Mouse (Mus musculus): ENCODE measurements at regions not wholly inside any gene's neighbourhood (a gene's known extent, or its start where the extent isn't known, plus 50 kb on each side); places are given as distances from the start of the nearest gene placed in this dataset.

DNA sequence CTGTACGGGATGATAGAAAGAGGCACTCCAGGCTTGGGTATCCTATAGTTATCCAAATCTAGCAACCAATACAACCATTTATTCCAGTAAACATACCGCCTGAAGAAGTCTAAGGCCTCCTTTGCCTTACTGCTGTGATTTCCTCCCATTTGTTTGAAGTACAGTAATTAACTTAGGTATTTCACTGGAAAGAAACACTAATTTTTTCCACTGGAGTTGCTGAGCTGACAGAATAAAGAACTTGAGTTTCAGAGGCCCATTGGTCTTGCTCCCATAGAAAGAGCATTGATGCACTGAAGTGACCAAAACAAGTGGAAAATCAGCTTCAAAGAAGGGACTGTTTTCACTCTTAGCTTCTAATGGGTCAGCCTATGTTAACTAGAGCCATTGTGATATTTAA, 1100.8 kb upstream of the Gm7489 start:
- Histone ChIP-seq H3K36me3 (no peaks in the 10 kb centered on the region), H3K27me3 (no peaks in the 10 kb centered on the region), H3K27ac (no peak overlapping the region), H3K9ac (no peak overlapping the region), H3K4me1 (replicated peaks) (no peaks in the 10 kb centered on the region), H3K4me2 (no peak overlapping the region), H3K9me3 (replicated peaks) (no peaks in the 10 kb centered on the region), H3K4me3 (no peak overlapping the region)
- WGBS: 89% methylated on average over 2 of the region's 2 CpGs
- ATAC-seq (replicated peaks; ENCODE audit: insufficient number of reproducible peaks, insufficient read depth, low FRiP score, low read depth): no peak

DNA sequence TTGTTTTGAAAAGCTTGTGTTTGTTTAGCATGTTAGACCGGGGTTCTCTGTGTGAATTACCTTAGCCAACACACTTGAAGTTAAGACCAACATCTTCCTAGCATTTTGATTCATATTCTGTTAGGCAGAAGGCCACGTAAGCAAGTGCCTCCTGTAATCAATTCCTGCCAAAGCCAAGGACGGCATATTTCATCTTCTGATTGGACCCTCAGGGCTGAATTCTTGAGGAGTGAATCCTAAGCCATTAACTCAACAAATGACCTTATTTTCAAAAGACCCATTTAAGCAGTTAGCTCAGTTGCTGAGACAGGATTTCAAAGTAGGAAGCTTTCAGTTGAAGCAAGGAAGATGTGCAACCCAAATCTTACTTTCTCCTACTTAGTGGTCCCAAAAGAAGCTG, 1099.5 kb upstream of the Gm7489 start:
- Histone ChIP-seq H3K4me2 (no peak overlapping the region), H3K27ac (no peak overlapping the region), H3K4me1 (replicated peaks) (no peaks in the 10 kb centered on the region), H3K4me3 (no peak overlapping the region), H3K9me3 (replicated peaks) (no peaks in the 10 kb centered on the region), H3K36me3 (no peaks in the 10 kb centered on the region), H3K9ac (no peak overlapping the region), H3K27me3 (no peaks in the 10 kb centered on the region)
- WGBS: 77% methylated on average over 3 of the region's 3 CpGs
- ATAC-seq (replicated peaks; ENCODE audit: insufficient number of reproducible peaks, insufficient read depth, low FRiP score, low read depth): no peak

DNA sequence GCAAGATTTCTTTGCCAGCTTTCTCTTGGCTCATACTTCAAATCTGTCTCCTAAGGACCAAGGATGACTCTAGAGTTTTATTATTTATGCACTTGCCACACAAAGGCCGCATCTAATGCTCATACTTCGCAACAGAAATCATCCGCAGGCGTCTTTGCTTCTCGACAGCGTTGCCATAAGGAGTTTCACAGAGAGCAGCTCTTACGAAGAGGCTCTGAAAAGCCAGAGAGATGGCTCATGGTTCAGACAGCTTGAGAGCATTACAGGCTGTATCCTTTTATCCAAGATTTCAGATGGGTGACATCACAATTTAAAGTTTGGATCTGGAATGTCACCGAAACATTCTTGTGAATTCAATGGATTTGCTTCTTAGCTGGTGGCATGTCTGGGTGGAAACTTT, 1098.7 kb upstream of the Gm7489 start:
- no peak overlapping the region for H3K4me2 ChIP-seq
- H3K4me3 ChIP-seq: no peak overlapping the region
- H3K27me3 ChIP-seq: no peaks in the 10 kb centered on the region
- no peak overlapping the region for H3K27ac ChIP-seq
- ATAC-seq (replicated peaks; ENCODE audit: insufficient number of reproducible peaks, insufficient read depth, low FRiP score, low read depth): no peak
- 75% methylated on average over 8 of the region's 8 CpGs for WGBS
- no peaks in the 10 kb centered on the region for H3K4me1 ChIP-seq (replicated peaks)
- no peak overlapping the region for H3K9ac ChIP-seq
- no peaks in the 10 kb centered on the region for H3K36me3 ChIP-seq
- H3K9me3 ChIP-seq (replicated peaks): no peaks in the 10 kb centered on the region

- 60% methylated on average over 4 of the region's 4 CpGs for whole genome bisulfite sequencing
- no peak overlapping the region for H3K4me2 ChIP-seq
- H3K9ac ChIP-seq: no peak overlapping the region
- no peaks in the 10 kb centered on the region for H3K27me3 ChIP-seq
- H3K9me3 ChIP-seq (replicated peaks): no peaks in the 10 kb centered on the region
- no peaks in the 10 kb centered on the region for H3K4me1 ChIP-seq (replicated peaks)
- H3K27ac ChIP-seq: no peak overlapping the region
- H3K4me3 ChIP-seq: no peak overlapping the region
- ATAC-seq (replicated peaks; ENCODE audit: insufficient number of reproducible peaks, insufficient read depth, low FRiP score, low read depth): no peak
- no peaks in the 10 kb centered on the region for H3K36me3 ChIP-seq
These were observed 1079.1 kb upstream of the Gm7489 start for GRCm38 (mm10) chr15:52805479-52806199.

DNA sequence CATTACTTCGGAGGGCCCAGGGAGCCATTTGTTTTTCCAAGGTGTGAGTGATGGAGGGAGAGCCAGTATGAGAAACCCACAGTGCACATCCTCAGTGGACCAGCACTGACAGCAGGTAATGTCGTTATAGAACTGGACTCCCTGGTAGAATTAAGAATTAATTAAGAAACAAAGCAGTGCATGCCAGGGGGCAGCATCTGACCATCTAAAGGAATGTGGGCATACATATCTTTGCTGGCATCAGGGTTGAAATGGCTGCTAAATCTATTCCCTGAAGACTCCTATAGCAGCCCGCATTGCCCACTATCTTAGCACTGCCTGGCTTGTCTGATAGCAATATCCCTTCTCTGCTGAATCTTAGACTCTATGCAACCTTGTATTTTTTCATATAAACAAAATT, 1076.1 kb upstream of the Gm7489 start:
- Histone ChIP-seq H3K4me1 (replicated peaks) (no peaks in the 10 kb centered on the region), H3K4me2 (no peak overlapping the region), H3K4me3 (no peak overlapping the region), H3K27me3 (no peaks in the 10 kb centered on the region), H3K9ac (no peak overlapping the region), H3K36me3 (no peaks in the 10 kb centered on the region), H3K27ac (no peak overlapping the region), H3K9me3 (replicated peaks) (no peaks in the 10 kb centered on the region)
- 74% methylated on average over 3 of the region's 3 CpGs for WGBS
- ATAC-seq (replicated peaks; ENCODE audit: insufficient number of reproducible peaks, insufficient read depth, low FRiP score, low read depth): no peak

GRCm38 (mm10) chr15:52820796-52821195, 1063.9 kb upstream of the Gm7489 start:
- H3K4me3 ChIP-seq: no peak overlapping the region
- H3K27ac ChIP-seq: no peak overlapping the region
- H3K4me1 ChIP-seq (replicated peaks): no peaks in the 10 kb centered on the region
- H3K9me3 ChIP-seq (replicated peaks): no peaks in the 10 kb centered on the region
- no peaks in the 10 kb centered on the region for H3K36me3 ChIP-seq
- ATAC-seq (replicated peaks; ENCODE audit: insufficient number of reproducible peaks, insufficient read depth, low FRiP score, low read depth): no peak
- WGBS: 80% methylated on average over 6 of the region's 6 CpGs
- H3K27me3 ChIP-seq: no peaks in the 10 kb centered on the region
- no peak overlapping the region for H3K4me2 ChIP-seq
- H3K9ac ChIP-seq: no peak overlapping the region

DNA sequence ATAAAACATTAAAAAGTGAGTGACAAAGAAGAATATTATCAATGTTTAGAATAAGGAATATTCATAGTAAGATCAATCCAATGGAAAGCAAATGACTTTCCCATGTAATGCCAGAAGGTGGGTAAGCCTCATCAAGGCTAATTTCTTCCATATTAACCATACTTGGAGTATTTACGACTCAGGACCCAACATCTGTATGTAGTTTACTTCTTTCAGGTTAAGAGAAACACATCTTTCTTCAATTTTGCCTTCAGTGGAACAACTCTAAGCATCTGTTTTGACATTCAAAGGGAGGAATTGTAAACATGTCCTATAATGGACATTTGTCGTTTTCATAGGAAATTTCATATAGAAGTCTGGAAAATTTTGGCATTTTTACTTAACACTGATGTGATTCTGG, 1047.8 kb upstream of the Gm7489 start:
- no peak overlapping the region for H3K9ac ChIP-seq
- H3K36me3 ChIP-seq: no peaks in the 10 kb centered on the region
- ATAC-seq (replicated peaks; ENCODE audit: insufficient number of reproducible peaks, insufficient read depth, low FRiP score, low read depth): no peak
- 86% methylated on average over 2 of the region's 2 CpGs for WGBS
- no peak overlapping the region for H3K4me2 ChIP-seq
- H3K9me3 ChIP-seq (replicated peaks): no peaks in the 10 kb centered on the region
- no peak overlapping the region for H3K4me3 ChIP-seq
- H3K27ac ChIP-seq: no peak overlapping the region
- no peaks in the 10 kb centered on the region for H3K27me3 ChIP-seq
- no peaks in the 10 kb centered on the region for H3K4me1 ChIP-seq (replicated peaks)

DNA sequence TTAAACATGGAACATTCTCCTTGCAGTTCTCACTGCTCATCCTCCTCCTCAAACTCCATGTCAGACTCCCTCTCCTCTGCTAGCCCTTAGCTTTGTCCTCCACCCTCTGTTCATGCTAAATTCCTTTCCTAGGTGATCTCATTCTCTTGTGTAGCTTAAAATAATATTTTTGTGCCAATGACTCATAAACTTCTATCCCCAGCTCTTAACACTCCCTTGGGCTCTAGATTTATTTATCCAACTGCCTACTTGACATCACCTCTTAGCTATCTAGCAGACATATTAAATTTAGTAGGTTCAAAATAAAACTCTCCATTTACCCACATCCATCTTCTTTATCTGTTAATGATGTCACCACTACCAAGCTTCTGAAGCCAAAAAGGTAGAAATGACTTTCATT, 1036.6 kb upstream of the Gm7489 start:
- Histone ChIP-seq H3K27me3 (no peaks in the 10 kb centered on the region), H3K9me3 (replicated peaks) (no peaks in the 10 kb centered on the region), H3K4me3 (no peak overlapping the region), H3K9ac (no peak overlapping the region), H3K4me2 (no peak overlapping the region), H3K4me1 (replicated peaks) (no peaks in the 10 kb centered on the region), H3K36me3 (no peaks in the 10 kb centered on the region), H3K27ac (no peak overlapping the region)
- no peak for ATAC-seq (replicated peaks; ENCODE audit: insufficient number of reproducible peaks, insufficient read depth, low FRiP score, low read depth)

- H3K9ac ChIP-seq: no peak overlapping the region
- 81% methylated on average over 4 of the region's 4 CpGs for WGBS
- no peaks in the 10 kb centered on the region for H3K27me3 ChIP-seq
- H3K4me3 ChIP-seq: no peak overlapping the region
- no peaks in the 10 kb centered on the region for H3K4me1 ChIP-seq (replicated peaks)
- H3K36me3 ChIP-seq: no peaks in the 10 kb centered on the region
- no peak for ATAC-seq (replicated peaks; ENCODE audit: insufficient number of reproducible peaks, insufficient read depth, low FRiP score, low read depth)
- H3K4me2 ChIP-seq: no peak overlapping the region
- H3K27ac ChIP-seq: no peak overlapping the region
- H3K9me3 ChIP-seq (replicated peaks): no peaks in the 10 kb centered on the region
These were observed 1026.0 kb upstream of the Gm7489 start for GRCm38 (mm10) chr15:52858682-52859081.

DNA sequence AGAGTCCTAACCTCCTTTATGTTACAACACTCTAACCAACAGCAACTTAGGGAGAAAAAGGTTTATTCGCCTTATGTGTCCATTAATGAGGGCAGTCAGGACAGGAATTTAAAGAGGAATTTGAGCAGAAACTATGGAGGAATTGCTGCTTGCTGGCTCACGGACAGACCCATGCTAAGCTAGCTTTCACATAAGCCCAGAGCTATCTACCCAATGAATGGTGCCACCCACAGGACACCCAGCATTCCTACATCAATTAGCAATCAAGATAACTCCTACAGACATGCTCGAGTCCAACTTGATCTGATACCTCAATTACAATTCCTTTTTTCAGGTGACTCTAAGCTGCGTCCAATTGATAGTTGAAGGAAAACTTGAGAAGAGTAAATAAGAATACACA, 1021.2 kb upstream of the Gm7489 start:
- H3K9ac ChIP-seq: no peak overlapping the region
- H3K4me3 ChIP-seq: no peak overlapping the region
- WGBS: 71% methylated on average over 4 of the region's 4 CpGs
- no peak overlapping the region for H3K4me2 ChIP-seq
- no peaks in the 10 kb centered on the region for H3K36me3 ChIP-seq
- H3K27ac ChIP-seq: no peak overlapping the region
- ATAC-seq (replicated peaks; ENCODE audit: insufficient number of reproducible peaks, insufficient read depth, low FRiP score, low read depth): no peak
- no peaks in the 10 kb centered on the region for H3K4me1 ChIP-seq (replicated peaks)
- no peaks in the 10 kb centered on the region for H3K9me3 ChIP-seq (replicated peaks)
- H3K27me3 ChIP-seq: no peaks in the 10 kb centered on the region

DNA sequence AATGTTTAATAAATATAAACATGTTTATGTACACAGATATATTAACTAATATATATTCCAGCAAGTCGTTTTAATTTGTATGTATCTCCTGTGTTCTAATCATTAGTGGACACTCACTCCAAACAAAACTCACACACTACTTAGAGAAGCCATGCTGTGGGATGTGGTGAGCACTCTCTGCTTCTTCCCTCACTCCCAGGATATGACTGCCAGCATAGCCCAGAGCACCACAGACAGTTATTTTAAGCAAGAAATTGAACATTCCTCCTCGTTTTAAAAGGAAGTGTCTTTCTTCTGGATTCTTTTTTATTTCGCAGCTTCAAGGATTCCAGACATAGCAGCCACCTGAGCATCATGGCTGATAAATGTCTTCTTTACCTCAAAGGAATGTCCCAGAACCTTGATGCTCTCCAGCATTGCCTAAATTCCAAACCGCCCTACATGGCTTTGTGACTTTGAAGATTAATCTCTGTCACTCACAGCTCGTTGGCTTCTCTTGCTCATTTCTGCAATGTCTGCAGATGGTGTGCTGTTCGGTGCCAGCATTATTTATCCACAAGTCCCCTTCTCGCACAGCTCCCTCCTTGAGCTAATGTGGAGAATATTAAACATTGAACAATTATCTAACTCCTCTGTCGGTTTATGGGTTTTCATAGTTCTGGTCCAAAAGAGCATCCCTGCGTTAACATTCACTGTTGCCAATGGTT, 992.3 kb upstream of the Gm7489 start:
- 49% methylated on average over 9 of the region's 9 CpGs for WGBS
- no peak overlapping the region for H3K9ac ChIP-seq
- no peak overlapping the region for H3K27ac ChIP-seq
- ATAC-seq (replicated peaks; ENCODE audit: insufficient number of reproducible peaks, insufficient read depth, low FRiP score, low read depth): no peak
- H3K36me3 ChIP-seq: no peaks in the 10 kb centered on the region
- H3K9me3 ChIP-seq (replicated peaks): no peaks in the 10 kb centered on the region
- no peaks in the 10 kb centered on the region for H3K27me3 ChIP-seq
- no peak overlapping the region for H3K4me2 ChIP-seq
- no peak overlapping the region for H3K4me3 ChIP-seq
- H3K4me1 ChIP-seq (replicated peaks): no peaks in the 10 kb centered on the region

DNA sequence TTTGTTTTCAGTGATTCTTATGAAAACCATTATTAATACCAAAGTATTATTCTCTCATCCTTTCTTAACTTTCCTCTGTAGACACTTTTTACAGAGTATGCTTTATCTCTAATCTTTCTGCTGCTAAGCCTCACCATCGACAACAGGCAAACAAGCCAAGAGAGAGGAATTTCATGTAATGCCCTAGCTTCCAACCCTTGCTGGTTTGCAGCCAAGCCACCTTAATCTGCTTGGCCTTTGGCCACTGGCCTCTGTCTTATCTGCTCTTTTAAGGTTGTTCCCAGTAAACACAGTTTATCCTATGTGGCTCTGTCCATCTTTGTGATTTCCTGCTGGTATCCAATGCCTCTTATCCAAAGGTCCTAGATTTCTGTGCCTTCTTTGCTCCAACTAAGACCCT, 986.6 kb upstream of the Gm7489 start:
- peaks cover 3% of the 10 kb centered on the region for H3K4me1 ChIP-seq (replicated peaks)
- 35% methylated on average over 1 of the region's 1 CpGs for WGBS
- H3K4me2 ChIP-seq: no peak overlapping the region
- no peaks in the 10 kb centered on the region for H3K27me3 ChIP-seq
- H3K9ac ChIP-seq: no peak overlapping the region
- no peak overlapping the region for H3K4me3 ChIP-seq
- no peak for ATAC-seq (replicated peaks; ENCODE audit: insufficient number of reproducible peaks, insufficient read depth, low FRiP score, low read depth)
- H3K9me3 ChIP-seq (replicated peaks): no peaks in the 10 kb centered on the region
- H3K27ac ChIP-seq: no peak overlapping the region
- H3K36me3 ChIP-seq: no peaks in the 10 kb centered on the region

Measured in heart, embryonic 15.5 days (tissue).